Mouse (Mus musculus): ENCODE results near the gene Slc41a2.

GRCm38 (mm10) chr10:83336336-83336735 lies 1.3 kb downstream of the Slc41a2 start:
- TF ChIP-seq CTCF (IDR thresholded peaks at IDR 0.05) (no peak), POLR2A (IDR thresholded peaks at IDR 0.05; ENCODE audit: insufficient read depth, low read depth, low read length) (no peak)

All from heart, adult 2 months (tissue).